Mouse (Mus musculus) left cerebral cortex, postnatal 14 days (tissue): ENCODE measurements around the gene Lck. TPM values are rescaled to one million over a fixed set of nuclear protein-coding genes. Genes with fewer than 3 reads are reported as not detected.

Experiments used
- microRNA-seq, 2 experiments: library from miRNA; unstranded; fragments of <30 nt; microRNA quantifications; one replicate each; pipeline ENCODE4 v1.2.0; 2022
- total RNA-seq, 2 experiments: library from RNA; stranded (reverse); gene quantifications; 2 replicates each; pipeline ENCODE4 v1.2.3; 2021

Gene Lck
- total RNA-seq, 2 experiments from 2014 or later: 5.5 to 8.5 TPM

Small RNA genes lying within 50 kb of the gene (microRNA-seq; reads per million reads assigned to microRNA genes)
- gene Mir8119: 0 reads per million in 2 experiments

Other genes starting within 250 kb of the Lck start
- 100 to 1,000 TPM; 124 to 129 TPM for gene Rbbp4, start 238.3 kb downstream of the Lck start, total RNA-seq
- gene Zbtb8os, start 237.9 kb downstream of the Lck start, total RNA-seq: 10 to 100 TPM; 22.4 to 23.5 TPM
- gene Zbtb8a, start 195.5 kb downstream of the Lck start, total RNA-seq: 1 to 10 TPM; 7.4 to 8.0 TPM
- 1 to 10 TPM; 4.4 TPM for gene Zbtb8b, start 132.8 kb downstream of the Lck start, total RNA-seq
- gene Bsdc1, start 112.1 kb downstream of the Lck start, total RNA-seq: 10 to 100 TPM; 48.2 to 52.0 TPM
- gene Tssk3, start 82.6 kb downstream of the Lck start, total RNA-seq: under 1 TPM; 0.29 to 0.44 TPM
- gene Fam229a, start 82.5 kb downstream of the Lck start, total RNA-seq: under 1 TPM in 1 of 2 experiments, not detected in 1; 0.87 TPM
- gene Marcksl1, start 60.1 kb downstream of the Lck start, total RNA-seq: 100 to 1,000 TPM; 538 to 599 TPM
- 10 to 100 TPM; 27.2 to 30.2 TPM for gene Hdac1, start 30.9 kb downstream of the Lck start, total RNA-seq
- gene Fam167b, start 4.9 kb upstream of the Lck start, total RNA-seq: not detected
- gene Eif3i, start 27.0 kb upstream of the Lck start, total RNA-seq: 100 to 1,000 TPM; 139 to 140 TPM
- 100 to 1,000 TPM in 1 of 2 experiments, 10 to 100 TPM in 1; 91.8 to 105 TPM for gene Tmem234, start 27.0 kb upstream of the Lck start, total RNA-seq
- gene Dcdc2b, start 40.6 kb upstream of the Lck start, total RNA-seq: 1 to 10 TPM; 2.7 to 3.9 TPM
- 10 to 100 TPM; 29.3 to 35.1 TPM for gene Iqcc, start 45.5 kb upstream of the Lck start, total RNA-seq
- gene Ccdc28b, start 50.3 kb upstream of the Lck start, total RNA-seq: 100 to 1,000 TPM; 103 to 110 TPM
- 10 to 100 TPM; 40.2 to 45.5 TPM for gene Txlna, start 67.4 kb upstream of the Lck start, total RNA-seq
- 10 to 100 TPM; 89.2 to 94.5 TPM for gene Kpna6, start 99.1 kb upstream of the Lck start, total RNA-seq
- gene Tmem39b, start 123.2 kb upstream of the Lck start, total RNA-seq: 10 to 100 TPM; 12.6 to 15.3 TPM
- gene Khdrbs1, start 168.7 kb upstream of the Lck start, total RNA-seq: 10 to 100 TPM; 88.9 to 90.4 TPM
- 100 to 1,000 TPM; 112 to 126 TPM for gene Ptp4a2, start 237.6 kb upstream of the Lck start, total RNA-seq